Mouse (Mus musculus) adrenal gland, adult 18-20 months (tissue): Measurements from ENCODE around the gene Olfr910. TPM values are rescaled to one million over a fixed set of nuclear protein-coding genes. Genes with fewer than 3 reads are reported as not detected.

ENCODE experiments used
- DNase-seq, 2 experiments: peaks; one replicate each; pipeline ENCODE4 v3.0.0; 2021 to 2022; ENCODE audit warnings: low spot score in 2 of 2
- long read RNA-seq, 2 experiments: library from polyadenylated mRNA; stranded (forward); transcript quantifications; one replicate each; pipeline ENCODE4 v2.0.0; 2021
- total RNA-seq, 2 experiments: library from RNA; stranded (reverse); gene quantifications; 1 replicate in 1 of 2; 2 replicates in 1 of 2; pipeline ENCODE4 v1.2.3; 2021

Olfr910 gene
- total RNA-seq: not detected
- long read RNA-seq, experiment 1: 0 reads
- long read RNA-seq, experiment 2: 0 reads

GRCm38 (mm10) chr9:38537549-38537948, at the start of gene Olfr910:
Gene Olfr910, plus strand, starts transcription at chr9:38537849.
- no peak for DNase-seq

GRCm38 (mm10) chr9:38495501-38495900, 42.1 kb upstream of the Olfr910 start, which contains the start of gene Olfr907:
Gene Olfr907, plus strand, starts transcription at chr9:38495801.
- DNase-seq: no peak

- DNase-seq: no peak
Measured at GRCm38 (mm10) chr9:38512353-38512752, 25.3 kb upstream of the Olfr910 start.

GRCm38 (mm10) chr9:38521280-38521679, 16.4 kb upstream of the Olfr910 start, which contains the start of gene Olfr911-ps1:
Gene Olfr911-ps1, plus strand, starts transcription at chr9:38521580.
- no peak for DNase-seq

- no peak for DNase-seq
Measured at GRCm38 (mm10) chr9:38579878-38580277, 42.2 kb downstream of the Olfr910 start, which contains the start of gene Olfr912. Gene Olfr912, plus strand, starts transcription at chr9:38580178.

Other genes with a start within 250 kb of the Olfr910 start
- gene Olfr896-ps1, start 246.7 kb upstream of the Olfr910 start, total RNA-seq: not detected
- not detected for gene Olfr25, start 208.8 kb upstream of the Olfr910 start, total RNA-seq
- gene Olfr898, start 189.4 kb upstream of the Olfr910 start, total RNA-seq: not detected
- not detected for gene Olfr250, start 171.0 kb upstream of the Olfr910 start, total RNA-seq
- gene Olfr251, start 160.8 kb upstream of the Olfr910 start, total RNA-seq: not detected
- not detected for gene Olfr147, start 136.2 kb upstream of the Olfr910 start, total RNA-seq
- gene Olfr901, start 108.4 kb upstream of the Olfr910 start, total RNA-seq: not detected
- not detected for gene Olfr902, start 90.2 kb upstream of the Olfr910 start, total RNA-seq
- not detected for gene Olfr904, start 74.7 kb upstream of the Olfr910 start, total RNA-seq
- under 1 TPM in 1 of 2 experiments, not detected in 1; 0.06 TPM for gene Olfr905, start 66.7 kb upstream of the Olfr910 start, total RNA-seq
- not detected for gene Olfr906, start 50.8 kb upstream of the Olfr910 start, total RNA-seq
- gene Olfr907, start 42.0 kb upstream of the Olfr910 start, total RNA-seq: not detected
- not detected for gene Olfr911-ps1, start 16.3 kb upstream of the Olfr910 start, total RNA-seq
- not detected for gene Olfr912, start 42.3 kb downstream of the Olfr910 start, total RNA-seq
- not detected for gene Olfr913, start 54.9 kb downstream of the Olfr910 start, total RNA-seq
- gene Olfr914, start 67.3 kb downstream of the Olfr910 start, total RNA-seq: not detected
- not detected for gene Olfr916, start 122.0 kb downstream of the Olfr910 start, total RNA-seq
- not detected for gene Olfr917, start 128.0 kb downstream of the Olfr910 start, total RNA-seq
- not detected for gene Olfr918, start 136.8 kb downstream of the Olfr910 start, total RNA-seq
- gene Olfr919, start 165.8 kb downstream of the Olfr910 start, total RNA-seq: not detected
- gene Vwa5a, start 180.4 kb downstream of the Olfr910 start, total RNA-seq: 10 to 100 TPM; 41.1 to 43.6 TPM
- under 1 TPM; 0.19 to 0.33 TPM for gene Olfr920, start 214.4 kb downstream of the Olfr910 start, total RNA-seq
- gene Olfr921, start 235.2 kb downstream of the Olfr910 start, total RNA-seq: not detected